Mouse (Mus musculus): Measurements from ENCODE around the gene Cdkn2d.
"Not testable (repeated sequence)": the region's sequence is repeated elsewhere in the genome, so short reads cannot be mapped to it uniquely, and the experiment has no call there.

The Cdkn2d gene

DNA sequence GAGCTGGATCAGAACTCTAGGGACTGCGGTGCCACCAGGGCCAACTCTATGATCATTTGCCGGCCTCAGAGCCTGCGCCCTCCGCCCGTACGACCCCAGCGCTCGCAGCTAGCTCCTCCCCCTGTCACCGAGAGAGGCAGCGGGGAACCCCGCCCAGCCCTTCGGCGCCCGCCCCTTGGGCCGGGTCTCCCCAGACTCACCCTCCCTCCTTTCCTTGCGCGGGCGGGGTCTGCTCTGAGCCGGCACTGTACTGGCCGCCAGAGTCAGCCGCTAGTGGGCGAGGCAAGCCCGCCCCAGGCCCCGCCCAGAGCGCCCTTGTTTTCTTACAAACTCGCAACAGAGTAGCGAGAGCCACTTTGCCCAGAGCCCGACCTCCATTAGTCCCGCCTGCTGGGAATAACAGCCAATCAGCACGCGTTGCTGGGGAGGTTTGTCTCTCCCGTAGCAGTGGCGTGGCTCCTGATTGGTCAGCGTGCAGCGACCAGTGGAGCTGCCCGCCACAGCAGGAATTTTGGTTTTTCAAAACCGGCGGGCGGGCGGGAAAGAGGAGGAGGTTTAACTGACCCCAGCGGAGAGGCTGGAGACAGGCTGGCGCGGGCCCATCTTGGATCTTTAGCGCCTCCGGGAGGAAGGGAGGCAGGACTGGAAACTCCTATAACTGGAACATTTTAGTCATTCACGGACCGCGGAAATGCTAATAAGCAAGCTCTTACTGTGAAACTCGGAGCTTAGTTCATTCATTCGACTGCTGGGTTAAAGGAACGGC, at the start of gene Cdkn2d:
TSS of gene Cdkn2d (minus strand) at position 386 of the 766 bp plus-strand sequence.
- DNase-seq (ENCODE audit: low spot score in 2 of 2), result peak; percentile 99 to 100

DNA sequence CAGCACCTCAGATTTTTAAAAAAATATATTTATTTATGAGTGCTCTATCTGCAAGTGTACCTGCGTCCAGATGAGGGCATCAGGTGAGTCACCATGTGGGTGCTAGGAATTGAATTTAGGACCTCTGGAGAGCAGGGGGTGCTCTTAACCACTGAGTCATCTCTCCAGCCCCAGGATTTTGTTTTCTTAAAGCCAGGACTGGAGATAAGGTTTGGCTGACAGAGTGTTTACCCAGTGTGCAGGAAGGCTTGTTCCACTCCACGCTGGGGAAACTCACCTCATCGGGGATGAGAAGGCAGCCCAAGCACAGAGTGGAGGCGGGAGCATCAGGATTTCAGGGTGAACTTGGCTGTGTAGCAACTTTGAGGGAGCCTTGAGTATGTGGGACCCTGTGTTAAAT, 49.2 kb upstream of the Cdkn2d start:
- no peak for DNase-seq (ENCODE audit: low spot score in 2 of 2)

DNA sequence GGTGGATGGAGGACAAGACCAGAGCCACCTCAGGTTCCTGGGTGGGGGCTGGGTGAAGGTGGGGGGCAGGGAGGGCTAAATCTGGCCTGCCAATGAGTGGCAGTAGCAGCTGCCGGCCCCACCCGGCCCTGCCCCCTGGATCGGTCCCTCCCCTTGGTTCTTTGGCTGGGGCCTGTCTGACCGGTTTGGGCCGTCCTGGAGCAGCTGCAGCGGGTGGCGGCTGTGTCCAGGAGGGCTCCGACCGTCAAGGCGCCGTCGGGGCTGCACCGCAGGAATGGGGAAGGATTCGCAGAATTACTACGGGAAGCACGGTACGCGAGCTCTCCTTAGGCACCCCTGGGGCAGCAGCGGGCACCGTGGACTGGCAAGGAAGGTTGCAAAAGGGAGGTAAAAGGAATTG, 46.4 kb upstream of the Cdkn2d start:
- no peak for DNase-seq (ENCODE audit: low spot score in 2 of 2)

DNA sequence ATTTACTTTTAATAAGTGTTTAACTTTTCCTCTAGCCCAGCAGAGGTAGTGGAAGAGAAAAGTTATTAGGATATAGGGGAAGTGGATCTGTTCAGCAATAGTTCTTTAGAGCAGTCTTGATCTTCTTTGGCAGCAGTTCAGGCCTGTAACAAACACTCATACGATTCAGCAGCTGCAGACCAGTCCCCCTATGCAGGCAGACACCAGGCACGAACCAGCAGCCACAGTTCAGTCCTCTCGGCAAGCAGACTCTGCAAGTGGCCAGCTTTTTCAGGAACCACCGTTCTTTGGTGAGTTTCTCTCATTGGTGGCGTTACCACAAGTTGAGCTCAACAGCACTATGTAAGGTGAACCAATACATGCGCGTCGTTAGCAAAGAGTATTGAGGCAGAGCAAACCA, 45.3 kb upstream of the Cdkn2d start:
- DNase-seq (ENCODE audit: low spot score in 2 of 2), result no peak

DNA sequence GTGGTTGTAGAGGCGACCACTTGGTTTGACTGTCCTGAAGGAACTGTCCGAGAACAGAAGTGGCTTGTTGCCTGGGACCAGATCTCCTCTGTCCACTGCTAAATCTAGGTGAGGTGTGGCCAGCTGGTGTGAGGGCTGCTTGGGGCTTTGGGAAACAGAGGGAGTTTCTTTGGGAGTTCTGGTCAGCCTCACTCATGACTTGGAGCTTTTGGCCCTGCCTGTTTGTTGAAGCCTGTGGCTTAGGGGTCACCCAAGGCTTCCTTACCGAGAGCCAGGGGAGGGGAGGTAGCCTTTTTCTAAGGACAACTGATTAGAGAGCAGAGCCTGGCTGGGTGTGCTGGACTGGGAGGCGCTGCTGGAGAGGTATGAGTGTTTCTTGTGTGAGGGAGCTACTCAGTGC, 44.2 kb upstream of the Cdkn2d start:
- DNase-seq (ENCODE audit: low spot score in 2 of 2), result no peak

DNA sequence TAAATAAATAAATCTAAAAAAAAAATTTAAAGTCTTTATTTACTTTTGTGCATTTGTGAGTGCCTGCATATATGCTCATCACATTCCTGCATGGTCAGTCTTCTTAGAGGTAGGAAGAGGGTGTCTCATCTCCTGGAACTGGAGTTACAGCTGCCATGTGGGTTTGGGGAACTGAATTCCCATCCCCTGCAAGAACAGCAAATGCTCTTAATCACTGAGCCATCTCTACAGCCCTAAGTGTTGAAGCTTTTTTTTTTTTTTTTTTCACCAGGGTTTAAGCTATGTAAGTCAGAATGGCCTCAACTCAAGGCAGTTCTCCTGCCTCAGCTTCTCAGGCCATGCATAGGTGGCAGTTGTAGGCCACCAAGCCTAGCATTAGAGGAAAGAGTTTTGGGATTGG, 43.5 kb upstream of the Cdkn2d start:
- DNase-seq (ENCODE audit: low spot score in 2 of 2), result no peak

DNA sequence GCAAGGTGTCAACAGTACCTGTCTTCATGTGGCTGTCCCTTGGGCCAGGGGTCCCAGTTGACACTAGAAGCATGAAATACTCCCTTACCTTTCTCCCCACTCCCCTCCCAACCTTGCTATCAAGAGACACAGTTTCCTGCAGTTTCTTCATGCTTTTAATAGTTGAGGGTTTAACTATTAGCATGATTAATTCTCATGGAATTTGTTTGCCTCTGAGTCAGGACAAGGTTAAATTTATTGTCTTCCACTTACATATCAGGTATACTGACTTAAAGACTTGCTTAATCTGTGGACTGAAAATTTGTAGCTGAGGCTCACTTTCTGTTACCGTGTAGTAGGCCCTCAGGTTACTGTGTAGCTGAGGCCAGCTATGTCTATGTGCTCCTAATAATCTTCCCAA, 42.3 kb upstream of the Cdkn2d start:
- no peak for DNase-seq (ENCODE audit: low spot score in 2 of 2)

DNA sequence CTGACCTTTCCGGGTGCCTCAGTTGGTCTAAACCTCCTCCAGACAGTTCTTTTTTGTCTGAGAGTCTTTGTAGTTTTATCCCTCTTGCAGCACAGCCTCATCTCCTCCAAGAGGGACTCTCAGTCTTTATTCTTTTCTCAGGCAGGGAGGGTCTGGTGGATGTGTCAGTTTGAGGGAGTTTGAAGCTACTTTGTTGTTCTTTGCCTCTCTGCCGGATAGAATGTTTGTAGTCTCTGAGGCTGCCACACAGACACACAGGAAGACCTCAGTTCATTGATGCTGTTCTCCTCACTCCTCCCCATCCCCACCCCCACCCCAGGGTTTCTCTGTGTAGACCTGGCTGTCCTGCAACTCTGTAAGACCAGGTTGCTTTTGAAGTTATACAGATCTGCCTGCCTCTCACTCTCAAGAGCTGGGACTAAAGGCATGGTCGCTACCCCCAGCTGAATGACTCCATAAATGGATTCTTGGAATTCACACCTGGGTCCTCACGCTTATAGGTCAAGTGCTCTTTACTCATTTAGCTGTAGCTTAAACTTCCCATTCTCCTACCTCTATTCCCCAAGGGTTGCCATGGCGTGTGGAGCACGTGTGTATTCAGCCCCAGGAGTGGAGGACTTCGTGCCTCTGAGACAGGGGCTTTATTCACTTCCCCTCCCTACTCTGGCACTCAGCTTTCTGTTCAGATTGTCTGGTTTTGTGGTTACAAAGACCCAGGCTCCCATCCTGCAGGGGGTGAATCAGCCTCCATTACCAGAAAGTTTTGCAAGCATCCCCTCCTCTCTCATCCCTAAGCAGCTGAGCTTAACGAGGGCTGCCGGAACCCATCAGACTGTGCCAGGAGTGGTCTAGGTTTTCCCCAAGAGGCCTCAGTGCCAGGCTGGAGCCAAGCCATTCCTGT, 41.2 kb upstream of the Cdkn2d start:
- no peak for DNase-seq (ENCODE audit: low spot score in 2 of 2)

DNA sequence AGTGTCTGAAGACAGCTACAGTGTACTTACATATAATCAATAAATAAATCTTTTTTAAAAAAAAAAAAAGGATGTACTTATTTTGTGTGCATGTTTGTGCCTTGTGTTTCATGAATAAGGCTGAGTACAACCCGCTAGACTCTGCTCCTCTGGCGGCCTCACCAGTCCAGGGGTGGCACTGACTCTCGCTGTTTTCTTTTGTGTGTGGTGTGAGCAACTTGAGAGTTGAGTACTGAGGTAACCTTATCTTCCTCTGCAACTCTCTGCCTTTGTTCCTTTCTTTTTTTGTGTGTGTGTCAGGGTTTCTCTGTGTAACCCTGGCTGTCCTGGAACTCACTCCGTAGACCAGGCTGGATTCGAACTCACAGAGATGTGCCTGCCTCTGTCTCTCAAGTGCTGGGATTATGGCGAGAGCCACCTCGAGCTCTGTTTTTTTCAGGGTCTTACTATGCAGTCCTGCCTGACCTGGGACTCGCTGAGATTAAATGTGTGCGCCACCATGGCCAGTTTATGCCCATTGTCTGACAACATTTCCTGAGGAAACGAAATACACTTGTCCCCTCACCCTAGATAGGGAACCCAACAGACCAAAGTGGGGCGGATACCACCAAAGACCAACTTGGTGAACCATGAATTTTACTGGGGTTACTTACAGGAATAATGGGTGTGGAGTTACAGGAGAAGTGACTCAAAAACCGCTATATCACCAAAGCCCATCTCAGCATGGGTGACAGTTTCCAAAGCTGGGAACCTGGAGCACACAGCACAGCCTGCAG, 40.3 kb upstream of the Cdkn2d start:
- no peak for DNase-seq (ENCODE audit: low spot score in 2 of 2)

DNA sequence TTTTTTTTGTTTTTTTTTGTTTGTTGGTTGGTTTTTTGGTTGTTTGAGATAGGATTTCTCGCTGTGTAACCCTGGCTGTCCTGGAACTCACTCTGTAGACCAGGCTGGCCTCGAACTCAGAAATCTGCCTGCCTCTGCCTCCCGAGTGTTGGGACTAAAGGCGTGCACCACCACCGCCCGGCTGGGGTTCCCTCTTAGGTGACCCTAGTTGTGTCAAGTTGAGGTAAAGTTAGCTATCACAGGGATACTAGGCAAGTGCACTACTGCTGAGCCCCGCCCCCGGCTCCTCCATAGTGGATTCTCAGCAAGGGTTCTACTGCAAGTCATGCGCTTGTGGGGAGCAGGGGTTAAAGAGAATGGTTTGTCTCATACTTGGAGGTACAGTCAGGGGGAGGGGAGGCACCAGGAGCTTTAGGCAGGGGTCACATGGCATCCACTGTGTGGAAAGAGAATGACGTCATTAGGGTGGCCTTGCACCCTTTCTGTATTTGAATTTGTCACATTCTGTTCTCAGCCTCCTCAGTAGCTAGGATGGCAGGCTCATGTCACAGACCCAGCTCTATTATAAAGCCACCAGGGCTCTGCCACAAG, 38.6 kb upstream of the Cdkn2d start:
- DNase-seq (ENCODE audit: low spot score in 2 of 2), result no peak

DNA sequence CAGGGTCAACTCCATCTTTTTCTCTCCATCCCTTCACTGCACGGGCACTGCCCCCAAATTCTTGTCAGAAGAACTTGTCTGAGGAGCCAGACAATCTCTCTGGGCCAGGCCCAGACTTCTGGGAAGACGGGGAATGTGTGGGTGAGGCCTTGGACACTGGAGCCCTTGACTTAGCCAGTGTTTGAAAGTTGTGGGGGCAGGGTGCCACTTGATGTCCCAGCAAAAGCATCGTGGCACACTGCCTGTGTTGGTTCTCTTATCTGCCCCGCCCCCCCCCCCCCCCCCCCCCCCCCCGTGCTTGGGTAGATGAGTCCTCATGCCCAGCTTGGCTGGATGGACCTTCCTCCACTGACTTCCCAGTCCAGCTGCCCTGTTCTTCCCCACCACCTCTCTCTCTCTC, 37.8 kb upstream of the Cdkn2d start:
- DNase-seq (ENCODE audit: low spot score in 2 of 2), result no peak

DNA sequence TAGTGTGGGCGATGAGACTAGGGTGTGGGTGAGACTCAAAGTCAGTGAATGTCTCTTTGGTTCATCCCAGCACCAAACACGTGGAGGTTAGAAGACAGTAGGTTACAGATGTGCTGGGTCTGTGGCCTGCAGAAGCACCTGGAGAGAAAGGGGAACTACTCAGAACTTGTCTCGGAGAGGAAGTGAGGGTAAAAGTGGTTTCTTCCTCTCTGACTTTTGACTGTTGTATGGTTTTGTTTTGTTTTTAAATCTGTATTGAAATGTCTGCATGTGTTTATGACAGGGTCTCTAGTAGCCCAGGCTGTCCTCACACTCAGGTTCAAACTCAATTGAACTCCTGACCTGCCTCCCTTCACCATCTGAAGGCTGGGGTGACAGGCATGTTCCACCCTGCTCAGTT, 36.8 kb upstream of the Cdkn2d start:
- no peak for DNase-seq (ENCODE audit: low spot score in 2 of 2)

DNA sequence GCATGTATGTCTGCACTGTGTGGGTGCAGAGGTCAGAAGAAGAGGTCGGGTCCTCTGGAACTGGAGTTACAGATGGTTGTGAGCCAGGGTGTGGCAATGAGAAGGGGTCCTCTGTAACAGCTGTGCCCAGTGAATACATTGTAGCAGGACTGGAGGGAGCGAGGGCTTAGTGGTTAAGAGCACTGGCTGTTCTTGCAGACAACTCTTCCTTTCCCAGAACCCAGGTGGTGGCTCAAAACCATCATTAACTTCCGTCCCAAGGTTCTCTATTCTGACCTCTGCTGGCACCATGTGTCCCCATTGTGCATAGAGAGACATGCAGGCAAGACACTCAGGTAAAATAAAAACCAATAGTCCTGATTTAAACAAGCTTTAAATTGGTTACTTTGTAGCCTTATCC, 36.4 kb upstream of the Cdkn2d start:
- DNase-seq (ENCODE audit: low spot score in 2 of 2), result no peak

DNA sequence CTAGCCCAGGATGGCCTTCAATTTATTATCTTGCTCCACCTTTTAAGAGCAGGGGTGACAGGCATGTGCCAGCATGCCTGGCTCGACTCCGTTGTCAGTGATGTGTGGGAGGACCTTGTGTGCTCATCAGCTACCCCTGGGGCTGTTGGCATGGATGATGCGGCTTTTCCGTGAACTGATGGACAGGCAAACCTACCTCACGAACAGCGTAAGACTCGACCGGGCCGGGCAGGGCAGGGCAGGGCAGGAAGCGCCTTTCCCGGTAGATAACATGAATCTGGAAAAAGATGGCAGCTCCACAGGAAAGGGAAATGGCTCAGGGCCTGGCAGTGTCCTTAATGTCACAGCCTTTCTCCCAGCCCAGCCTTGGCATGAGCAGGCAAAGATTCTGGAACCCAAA, 33.1 kb upstream of the Cdkn2d start:
- no peak for DNase-seq (ENCODE audit: low spot score in 2 of 2)

DNA sequence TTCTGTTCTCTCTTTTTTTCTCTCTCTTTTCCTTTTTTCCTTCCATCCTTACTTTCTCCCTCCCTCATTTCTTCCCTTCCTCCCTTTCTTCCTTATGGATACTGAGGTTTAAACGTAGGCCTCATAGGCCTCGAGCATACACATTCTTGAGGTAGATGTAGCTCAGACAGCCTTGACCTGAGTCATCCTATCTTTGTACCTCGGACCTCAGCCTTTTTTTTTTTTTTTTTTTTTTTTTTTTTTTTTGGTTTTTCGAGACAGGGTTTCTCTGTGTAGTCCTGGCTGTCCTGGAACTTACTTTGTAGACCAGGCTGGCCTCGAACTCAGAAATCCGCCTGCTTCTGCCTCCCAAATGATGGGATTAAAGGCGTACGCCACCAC, 31.7 kb upstream of the Cdkn2d start:
- DNase-seq (ENCODE audit: low spot score in 2 of 2), result not testable (repeated sequence)

DNA sequence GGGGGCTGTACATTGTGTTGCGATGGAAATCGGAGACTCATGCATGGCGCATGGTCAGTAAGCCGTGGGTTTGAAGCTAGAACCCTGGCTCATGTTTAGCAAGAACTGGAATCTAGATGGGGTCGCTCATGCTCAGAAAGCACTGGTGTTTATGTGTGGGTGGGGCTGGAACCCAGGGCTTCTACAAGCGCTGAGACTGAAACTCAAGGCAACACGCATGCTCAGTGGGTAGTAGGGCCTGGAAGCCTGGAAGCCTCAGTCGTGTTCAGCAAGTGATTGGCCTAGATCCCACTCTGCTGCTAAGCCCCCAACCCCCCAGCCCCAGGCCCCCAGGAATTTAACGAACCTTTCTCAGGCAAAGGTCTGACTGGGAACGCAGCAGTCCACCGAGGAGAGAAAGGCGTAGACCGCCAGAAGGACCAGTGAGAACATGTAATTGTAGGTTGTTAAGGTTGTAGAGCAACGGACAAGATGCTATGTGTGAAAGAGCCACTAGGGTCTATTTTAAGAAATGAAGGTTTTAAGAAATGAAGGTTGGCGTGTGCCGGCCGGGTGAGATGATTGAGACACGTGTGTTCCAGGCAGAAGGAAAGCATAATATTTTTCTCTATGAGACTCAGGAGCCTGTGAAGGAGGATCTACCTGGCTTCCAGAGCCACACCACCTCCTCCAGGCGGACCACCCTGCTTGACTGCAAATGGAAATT, 31.2 kb upstream of the Cdkn2d start:
- DNase-seq (ENCODE audit: low spot score in 2 of 2), result no peak

DNA sequence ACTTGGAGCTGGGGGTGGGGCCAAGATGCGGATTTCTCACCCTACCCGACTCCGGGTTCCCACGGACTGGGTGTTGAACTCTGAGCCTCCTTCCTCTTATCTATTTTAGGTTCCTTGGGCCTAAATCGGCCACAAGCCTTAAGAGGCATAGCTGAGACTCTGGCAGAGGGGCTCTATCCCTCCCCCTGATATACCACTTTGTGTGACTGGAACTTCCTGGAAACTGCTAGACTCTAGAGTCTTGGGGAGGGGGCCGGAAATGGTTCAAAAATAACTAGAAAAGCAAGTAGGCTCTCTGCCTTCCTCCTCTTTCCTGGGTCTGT, 30.3 kb upstream of the Cdkn2d start:
- peak in 1 of 2 experiments; percentile 39 for DNase-seq (ENCODE audit: low spot score in 2 of 2)

DNA sequence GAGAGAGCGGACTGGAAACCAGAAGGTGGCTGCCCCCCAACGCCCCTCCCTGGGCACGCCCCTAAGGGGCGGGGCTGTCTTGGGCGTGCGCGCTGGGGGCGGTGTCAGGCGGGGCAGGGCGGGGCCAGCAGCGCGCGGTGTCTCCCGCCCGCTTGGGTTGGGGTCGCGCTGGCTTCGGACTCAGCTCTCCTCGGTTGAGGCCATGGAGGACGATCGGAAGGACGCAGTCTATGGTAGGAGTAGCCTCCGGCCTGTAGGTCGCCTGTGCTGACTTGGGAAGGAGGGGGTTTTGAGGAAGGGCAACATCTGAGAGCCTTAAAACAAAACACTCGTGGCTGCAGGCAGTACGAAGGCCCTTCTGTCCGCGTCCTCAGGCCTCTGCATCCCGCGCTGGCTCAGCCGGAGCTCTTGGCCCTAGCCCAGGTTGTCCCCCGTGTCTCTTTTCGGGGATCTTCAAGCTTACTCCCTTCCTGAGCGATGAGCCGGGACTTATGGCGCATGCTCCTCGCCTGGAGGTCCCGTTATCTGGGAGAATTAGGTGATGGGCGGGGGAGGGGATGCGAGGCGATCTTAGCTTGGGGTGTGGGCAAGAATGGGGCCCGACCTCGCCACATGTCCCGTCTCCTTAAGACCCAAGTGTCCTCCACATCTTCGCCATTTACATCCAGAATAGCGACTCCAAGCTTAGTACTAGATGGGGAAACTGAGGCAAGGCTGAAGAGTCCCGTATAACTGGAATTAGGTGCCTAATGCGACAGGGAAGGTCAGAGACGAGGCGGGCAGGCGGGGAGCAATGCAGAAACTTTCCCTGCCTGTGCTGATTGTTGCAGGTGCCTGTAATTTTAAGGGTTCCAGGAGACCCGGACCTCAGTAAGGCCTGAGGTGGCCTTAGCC, 29.7 kb upstream of the Cdkn2d start, which contains the start of gene Slc44a2:
TSS of gene Slc44a2 (plus strand) at position 80 of the 894 bp plus-strand sequence.
- DNase-seq (ENCODE audit: low spot score in 2 of 2), result peak; percentile 39 to 78

DNA sequence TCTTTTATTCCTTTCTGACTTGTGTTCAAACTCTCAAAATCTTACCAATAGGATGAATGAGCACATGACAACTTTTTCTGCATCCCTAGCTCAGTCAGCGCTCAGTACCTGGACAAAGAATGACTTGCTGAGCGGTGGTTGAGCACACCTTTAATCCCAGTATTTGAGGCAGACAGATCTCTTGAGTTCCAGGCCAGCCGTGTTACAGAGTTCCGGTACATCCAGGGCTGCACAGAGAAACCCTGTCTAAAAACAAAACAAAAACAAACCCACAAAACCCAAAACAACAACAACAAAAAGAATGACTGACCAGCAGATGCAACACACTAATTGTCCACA, 29.0 kb upstream of the Cdkn2d start:
- no peak for DNase-seq (ENCODE audit: low spot score in 2 of 2)

DNA sequence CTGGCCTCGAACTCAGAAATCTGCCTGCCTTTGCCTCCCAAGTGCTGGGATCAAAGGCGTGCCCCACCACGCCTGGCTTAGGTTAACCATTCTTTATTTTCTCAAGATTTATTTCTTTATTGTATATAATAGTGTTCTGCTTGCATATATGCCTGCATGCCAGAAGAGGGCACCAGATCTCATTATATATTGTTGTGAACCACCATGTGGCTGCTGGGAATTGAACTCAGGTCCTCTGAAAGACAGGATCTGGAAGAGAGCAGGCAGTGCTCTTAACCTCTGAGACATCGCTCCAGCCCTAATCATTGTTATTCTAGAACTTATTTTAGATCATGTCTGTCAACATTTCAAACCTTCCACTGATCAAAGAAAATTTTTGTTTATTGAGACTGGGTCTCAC, 28.3 kb upstream of the Cdkn2d start:
- no peak for DNase-seq (ENCODE audit: low spot score in 2 of 2)
